Mouse (Mus musculus) lung, embryonic 14.5 days (tissue): ENCODE measurements at regions not wholly inside any gene's neighbourhood (a gene's known extent, or its start where the extent isn't known, plus 50 kb on each side); places are given as distances from the start of the nearest gene placed in this dataset.

Source experiments
- ATAC-seq: fragments of 200-750 bp; cut with Nextera tagmentation; 2 replicates; pipeline ENCODE4 v1.8.0; 2017; ENCODE audit warnings: mild to moderate bottlenecking, moderate TSS enrichment, moderate library complexity; ENCODE audit not compliant: insufficient read depth
- DNase-seq: peaks from one replicate; pipeline ENCODE4 v3.0.0-alpha.2; 2015
- H3K27ac ChIP-seq: fragments of 300-500 bp; sonication (generic); 2 replicates; pipeline ENCODE4 v1.5.1; 2014; ENCODE audit warnings: low read depth, mild to moderate bottlenecking, moderate library complexity
- H3K27me3 ChIP-seq: fragments of 300-500 bp; sonication (generic); 2 replicates; pipeline ENCODE4 v1.6.1; 2014; ENCODE audit warnings: low read length, control low read depth; ENCODE audit not compliant: insufficient read depth
- H3K36me3 ChIP-seq: fragments of 300-500 bp; sonication (generic); 2 replicates; pipeline ENCODE4 v1.6.1; 2014; ENCODE audit warnings: control low read depth; ENCODE audit not compliant: insufficient read depth
- H3K4me1 ChIP-seq: fragments of 300-500 bp; sonication (generic); 2 replicates; pipeline ENCODE4 v1.6.1; 2014; ENCODE audit warnings: antibody characterized with exemption, control low read depth; ENCODE audit not compliant: insufficient read depth
- H3K4me2 ChIP-seq: fragments of 300-500 bp; sonication (generic); 2 replicates; pipeline ENCODE4 v1.6.1; 2014; ENCODE audit warnings: mild to moderate bottlenecking
- H3K4me3 ChIP-seq: fragments of 300-500 bp; sonication (generic); 2 replicates; pipeline ENCODE4 v1.5.1; 2014; ENCODE audit warnings: low read depth, low read length
- H3K9ac ChIP-seq: fragments of 300-500 bp; sonication (generic); 2 replicates; pipeline ENCODE4 v1.6.1; 2014
- H3K9me3 ChIP-seq: fragments of 300-500 bp; sonication (generic); 2 replicates; pipeline ENCODE4 v1.6.1; 2016; ENCODE audit warnings: low read depth, low read length, control low read depth
- CTCF ChIP-seq: IDR thresholded peaks from 2 replicates; pipeline ENCODE4 v1.5.1; 2016; ENCODE audit warnings: antibody characterized with exemption, low read depth
- WGBS: fragments of 180-500 bp; shearing (Covaris S2); extraction: QIAGEN DNeasy Blood & Tissue Kit; methylation state at CpG from one replicate; pipeline ENCODE4 v1.1.7; 2014; 5-methylcytosine and 5-hydroxymethylcytosine counted together

DNA sequence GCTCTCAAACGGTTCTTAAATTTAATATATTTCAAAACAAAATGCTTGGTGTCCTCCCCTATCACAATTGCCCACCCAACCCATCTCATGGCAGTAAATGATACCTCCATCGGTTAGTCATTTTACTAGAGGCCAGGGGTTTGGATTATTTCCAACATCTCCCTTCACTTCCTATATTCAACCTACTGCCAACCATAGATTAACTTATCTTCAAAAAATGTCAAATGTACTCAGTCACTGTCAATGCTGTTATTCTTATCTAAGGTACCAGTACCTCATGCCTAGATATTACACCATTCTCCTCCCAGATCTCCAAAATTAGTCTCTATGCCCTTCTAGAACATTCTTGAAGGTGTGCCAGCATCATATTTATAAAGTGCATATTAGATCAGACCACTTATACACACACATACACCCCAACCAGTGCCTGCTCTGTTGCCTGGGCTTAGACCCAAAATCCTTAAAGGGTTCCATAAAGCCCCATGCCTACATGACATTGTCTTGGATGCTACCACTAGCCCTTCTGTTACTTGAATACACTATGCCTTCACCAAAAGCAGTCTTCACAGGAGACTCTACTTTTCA lies 183.4 kb upstream of the Cadm1 start:
- H3K4me2 ChIP-seq = no peak overlapping the region
- no peaks in the 10 kb centered on the region for H3K4me1 ChIP-seq
- 74% methylated on average over 2 of the region's 2 CpGs for WGBS
- no peak overlapping the region for H3K9ac ChIP-seq
- DNase-seq (no peak), ATAC-seq (no peak)
- H3K36me3 ChIP-seq = no peaks in the 10 kb centered on the region
- H3K9me3 ChIP-seq = no peaks in the 10 kb centered on the region
- no peaks in the 10 kb centered on the region for H3K27me3 ChIP-seq
- TF ChIP-seq CTCF = no peak
- no peak overlapping the region for H3K4me3 ChIP-seq
- H3K27ac ChIP-seq = no peak overlapping the region

GRCm38 (mm10) chr9:47350301-47350700 lies 179.7 kb upstream of the Cadm1 start:
- H3K27ac ChIP-seq = no peak overlapping the region
- H3K4me2 ChIP-seq = no peak overlapping the region
- no peak for DNase-seq
- no peak overlapping the region for H3K9ac ChIP-seq
- H3K9me3 ChIP-seq = no peaks in the 10 kb centered on the region
- WGBS = 73% methylated on average over 5 of the region's 5 CpGs
- no peak for ATAC-seq
- H3K36me3 ChIP-seq = no peaks in the 10 kb centered on the region
- 0 out of 2 replicates have a peak, but pooled peaks cover 4% of the 10 kb centered on the region for H3K4me1 ChIP-seq
- no peak overlapping the region for H3K4me3 ChIP-seq
- no peaks in the 10 kb centered on the region for H3K27me3 ChIP-seq
- TF ChIP-seq CTCF = no peak

DNA sequence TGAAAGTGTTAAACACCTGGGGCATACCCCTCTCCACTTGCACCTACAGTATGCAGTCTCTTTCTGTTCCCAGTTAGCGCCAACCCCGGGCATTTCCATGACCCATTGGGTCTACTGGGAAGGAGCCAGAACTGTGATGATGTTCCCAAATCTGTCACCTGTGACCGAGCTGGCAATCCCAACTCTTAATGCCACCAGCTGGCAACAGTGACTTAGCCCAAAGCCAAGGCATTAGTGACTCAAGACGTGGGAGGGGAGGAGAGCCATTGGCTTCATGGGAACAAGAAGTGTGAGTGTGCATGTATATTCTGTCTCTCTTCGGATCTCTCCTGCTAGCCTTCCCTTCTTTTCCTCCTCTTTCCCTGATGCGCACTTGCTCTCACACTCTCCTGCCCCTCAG lies 178.9 kb upstream of the Cadm1 start:
- H3K4me2 ChIP-seq = no peak overlapping the region
- no peaks in the 10 kb centered on the region for H3K36me3 ChIP-seq
- H3K4me1 ChIP-seq = 0 out of 2 replicates have a peak, but pooled peaks cover 4% of the 10 kb centered on the region
- DNase-seq (no peak), ATAC-seq (no peak)
- H3K27me3 ChIP-seq = no peaks in the 10 kb centered on the region
- H3K9ac ChIP-seq = no peak overlapping the region
- no peaks in the 10 kb centered on the region for H3K9me3 ChIP-seq
- no peak overlapping the region for H3K27ac ChIP-seq
- no peak for TF ChIP-seq CTCF
- 88% methylated on average over 6 of the region's 6 CpGs for WGBS
- no peak overlapping the region for H3K4me3 ChIP-seq

GRCm38 (mm10) chr9:47353017-47353416 lies 177.0 kb upstream of the Cadm1 start:
- H3K4me1 ChIP-seq = 0 out of 2 replicates have a peak, but pooled peaks cover 7% of the 10 kb centered on the region
- H3K36me3 ChIP-seq = no peaks in the 10 kb centered on the region
- H3K4me3 ChIP-seq = no peak overlapping the region
- H3K9me3 ChIP-seq = no peaks in the 10 kb centered on the region
- ATAC-seq (no peak; the same call in 1 of the 2 replicates), DNase-seq (peak; percentile 58)
- 0 out of 2 replicates have a peak overlapping the region, but pooled peaks have one; percentile 10 for H3K4me2 ChIP-seq
- H3K27ac ChIP-seq = no peak overlapping the region
- no peaks in the 10 kb centered on the region for H3K27me3 ChIP-seq
- 9% methylated on average over 2 of the region's 2 CpGs for WGBS
- no peak overlapping the region for H3K9ac ChIP-seq
- TF ChIP-seq CTCF = no peak

GRCm38 (mm10) chr9:47353972-47354371 lies 176.0 kb upstream of the Cadm1 start:
- Histone ChIP-seq H3K9ac (no peak overlapping the region), H3K36me3 (no peaks in the 10 kb centered on the region), H3K4me3 (no peak overlapping the region), H3K4me1 (0 out of 2 replicates have a peak, but pooled peaks cover 11% of the 10 kb centered on the region), H3K9me3 (no peaks in the 10 kb centered on the region), H3K27me3 (no peaks in the 10 kb centered on the region), H3K27ac (no peak overlapping the region), H3K4me2 (no peak overlapping the region)
- 79% methylated on average over 5 of the region's 5 CpGs for WGBS
- no peak for TF ChIP-seq CTCF
- no peak for ATAC-seq
- DNase-seq = no peak

- no peak for ATAC-seq
- H3K4me1 ChIP-seq = 0 out of 2 replicates have a peak, but pooled peaks cover 11% of the 10 kb centered on the region
- no peak overlapping the region for H3K9ac ChIP-seq
- H3K9me3 ChIP-seq = no peaks in the 10 kb centered on the region
- no peak for TF ChIP-seq CTCF
- no peak for DNase-seq
- WGBS = 75% methylated on average over 2 of the region's 2 CpGs
- H3K27ac ChIP-seq = no peak overlapping the region
- H3K4me3 ChIP-seq = no peak overlapping the region
- H3K27me3 ChIP-seq = no peaks in the 10 kb centered on the region
- H3K4me2 ChIP-seq = no peak overlapping the region
- H3K36me3 ChIP-seq = no peaks in the 10 kb centered on the region
Measured at GRCm38 (mm10) chr9:47354423-47354822, 175.6 kb upstream of the Cadm1 start.

DNA sequence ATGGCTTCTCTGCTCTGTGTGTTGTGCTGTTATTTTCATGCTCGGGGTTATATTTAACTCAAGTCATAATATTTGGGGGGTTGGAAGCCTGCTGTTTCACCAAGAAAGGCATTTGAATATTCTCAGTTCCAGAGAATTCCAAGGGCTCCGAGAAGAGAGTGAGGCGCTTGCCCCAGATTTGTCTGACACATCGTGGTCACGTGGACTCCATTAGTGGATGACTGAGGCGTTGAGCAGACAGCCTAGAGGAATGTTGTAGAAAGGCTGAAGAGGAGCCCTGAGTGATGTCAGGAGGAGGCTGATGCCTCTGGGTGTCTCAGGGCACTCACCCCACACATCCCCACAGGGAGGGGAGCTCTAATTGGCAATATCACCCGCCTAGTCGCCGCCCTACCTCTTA lies 175.1 kb upstream of the Cadm1 start:
- Histone ChIP-seq H3K4me3 (no peak overlapping the region), H3K4me2 (no peak overlapping the region), H3K36me3 (no peaks in the 10 kb centered on the region), H3K27me3 (no peaks in the 10 kb centered on the region), H3K9me3 (no peaks in the 10 kb centered on the region), H3K4me1 (0 out of 2 replicates have a peak, but pooled peaks cover 11% of the 10 kb centered on the region), H3K9ac (no peak overlapping the region), H3K27ac (no peak overlapping the region)
- DNase-seq (no peak), ATAC-seq (no peak)
- TF ChIP-seq CTCF = no peak
- 67% methylated on average over 9 of the region's 9 CpGs for WGBS
